Mouse (Mus musculus): ENCODE data around the gene Rnd1. TPM values are rescaled to one million over a fixed set of nuclear protein-coding genes. Genes with fewer than 3 reads are reported as not detected.
A peak's percentile ranks its signal among the peaks of the same experiment; 100 is the strongest.

Gene Rnd1
- 0.75 and 0.83 TPM in 2 replicates for polyA plus RNA-seq (2014; fragmentation: Nextera tagmentation; extraction: Ambion mirVana)

GRCm38 (mm10) chr15:98676940-98677728 is at the start of gene Rnd1:
Gene Rnd1 (minus strand): TSS chr15:98677461.
- H3K4me2 ChIP-seq (replicated peaks; ENCODE audit: low read depth, low read length): peak within 1 kb of the TSS; percentile 80
- ATAC-seq (ENCODE audit: insufficient number of reproducible peaks, insufficient read depth, low FRiP score, low read depth): peak; percentile 96
- H3K9ac ChIP-seq (replicated peaks; ENCODE audit: low read depth, low read length): no peak within 1 kb of the TSS
- H3K27me3 ChIP-seq (ENCODE audit: control insufficient read depth, insufficient read depth, low read length): 0 out of 2 replicates have a peak, but pooled peaks cover 13% of the 10 kb centered on the region
- H3K36me3 ChIP-seq (ENCODE audit: control insufficient read depth, insufficient read depth, low read length): no peaks in the 10 kb centered on the region
- H3K27ac ChIP-seq (ENCODE audit: low read length): no peak within 1 kb of the TSS
- peaks cover 9% of the 10 kb centered on the region; the same call in 1 of the 2 replicates for H3K4me1 ChIP-seq (ENCODE audit: control insufficient read depth, insufficient read depth, low read length)
- peak within 1 kb of the TSS; percentile 28 for H3K4me3 ChIP-seq (ENCODE audit: low read depth, low read length)
- H3K9me3 ChIP-seq (ENCODE audit: control insufficient read depth, low read depth, low read length): no peaks in the 10 kb centered on the region
- 1% methylated on average over 37 of the region's 37 CpGs for WGBS

GRCm38 (mm10) chr15:98726746-98727145 is 49.5 kb upstream of the Rnd1 start:
- Histone ChIP-seq H3K4me1 (ENCODE audit: control insufficient read depth, insufficient read depth, low read length) (0 out of 2 replicates have a peak, but pooled peaks cover 12% of the 10 kb centered on the region), H3K9ac (replicated peaks; ENCODE audit: low read depth, low read length) (no peak overlapping the region; the same call in 1 of the 2 replicates), H3K4me2 (replicated peaks; ENCODE audit: low read depth, low read length) (peak overlapping the region; percentile 98), H3K27me3 (ENCODE audit: control insufficient read depth, insufficient read depth, low read length) (no peaks in the 10 kb centered on the region), H3K27ac (ENCODE audit: low read length) (no peak overlapping the region), H3K9me3 (ENCODE audit: control insufficient read depth, low read depth, low read length) (no peaks in the 10 kb centered on the region), H3K4me3 (ENCODE audit: low read depth, low read length) (peak overlapping the region; percentile 59), H3K36me3 (ENCODE audit: control insufficient read depth, insufficient read depth, low read length) (no peaks in the 10 kb centered on the region)
- ATAC-seq (ENCODE audit: insufficient number of reproducible peaks, insufficient read depth, low FRiP score, low read depth): no peak
- 45% methylated on average over 7 of the region's 7 CpGs for WGBS

- H3K4me2 ChIP-seq (replicated peaks; ENCODE audit: low read depth, low read length): no peak overlapping the region
- H3K27ac ChIP-seq (ENCODE audit: low read length): no peak overlapping the region
- no peaks in the 10 kb centered on the region for H3K27me3 ChIP-seq (ENCODE audit: control insufficient read depth, insufficient read depth, low read length)
- no peaks in the 10 kb centered on the region for H3K36me3 ChIP-seq (ENCODE audit: control insufficient read depth, insufficient read depth, low read length)
- no peak for ATAC-seq (ENCODE audit: insufficient number of reproducible peaks, insufficient read depth, low FRiP score, low read depth)
- 67% methylated on average over 4 of the region's 4 CpGs for WGBS
- H3K4me1 ChIP-seq (ENCODE audit: control insufficient read depth, insufficient read depth, low read length): 0 out of 2 replicates have a peak, but pooled peaks cover 12% of the 10 kb centered on the region
- no peaks in the 10 kb centered on the region for H3K9me3 ChIP-seq (ENCODE audit: control insufficient read depth, low read depth, low read length)
- no peak overlapping the region for H3K4me3 ChIP-seq (ENCODE audit: low read depth, low read length)
- no peak overlapping the region for H3K9ac ChIP-seq (replicated peaks; ENCODE audit: low read depth, low read length)
These were observed 48.8 kb upstream of the Rnd1 start for GRCm38 (mm10) chr15:98726079-98726478.

GRCm38 (mm10) chr15:98724441-98724840 is 47.2 kb upstream of the Rnd1 start:
- Histone ChIP-seq H3K4me2 (replicated peaks; ENCODE audit: low read depth, low read length) (peak overlapping the region; percentile 7; the same call in 1 of the 2 replicates), H3K4me1 (ENCODE audit: control insufficient read depth, insufficient read depth, low read length) (0 out of 2 replicates have a peak, but pooled peaks cover 12% of the 10 kb centered on the region), H3K9ac (replicated peaks; ENCODE audit: low read depth, low read length) (no peak overlapping the region), H3K27ac (ENCODE audit: low read length) (no peak overlapping the region), H3K9me3 (ENCODE audit: control insufficient read depth, low read depth, low read length) (no peaks in the 10 kb centered on the region), H3K27me3 (ENCODE audit: control insufficient read depth, insufficient read depth, low read length) (no peaks in the 10 kb centered on the region), H3K36me3 (ENCODE audit: control insufficient read depth, insufficient read depth, low read length) (no peaks in the 10 kb centered on the region), H3K4me3 (ENCODE audit: low read depth, low read length) (no peak overlapping the region)
- no peak for ATAC-seq (ENCODE audit: insufficient number of reproducible peaks, insufficient read depth, low FRiP score, low read depth)
- 28% methylated on average over 19 of the region's 19 CpGs for WGBS

- no peak overlapping the region for H3K9ac ChIP-seq (replicated peaks; ENCODE audit: low read depth, low read length)
- no peaks in the 10 kb centered on the region for H3K9me3 ChIP-seq (ENCODE audit: control insufficient read depth, low read depth, low read length)
- no peak for ATAC-seq (ENCODE audit: insufficient number of reproducible peaks, insufficient read depth, low FRiP score, low read depth)
- H3K27ac ChIP-seq (ENCODE audit: low read length): no peak overlapping the region
- no peak overlapping the region for H3K4me2 ChIP-seq (replicated peaks; ENCODE audit: low read depth, low read length)
- 0 out of 2 replicates have a peak, but pooled peaks cover 12% of the 10 kb centered on the region for H3K4me1 ChIP-seq (ENCODE audit: control insufficient read depth, insufficient read depth, low read length)
- H3K4me3 ChIP-seq (ENCODE audit: low read depth, low read length): no peak overlapping the region
- 46% methylated on average over 14 of the region's 14 CpGs for WGBS
- H3K36me3 ChIP-seq (ENCODE audit: control insufficient read depth, insufficient read depth, low read length): no peaks in the 10 kb centered on the region
- H3K27me3 ChIP-seq (ENCODE audit: control insufficient read depth, insufficient read depth, low read length): no peaks in the 10 kb centered on the region
These were observed 45.6 kb upstream of the Rnd1 start for GRCm38 (mm10) chr15:98722854-98723253.

GRCm38 (mm10) chr15:98722191-98722590 is 44.9 kb upstream of the Rnd1 start:
- Histone ChIP-seq H3K36me3 (ENCODE audit: control insufficient read depth, insufficient read depth, low read length) (no peaks in the 10 kb centered on the region), H3K27me3 (ENCODE audit: control insufficient read depth, insufficient read depth, low read length) (no peaks in the 10 kb centered on the region), H3K4me2 (replicated peaks; ENCODE audit: low read depth, low read length) (no peak overlapping the region), H3K27ac (ENCODE audit: low read length) (no peak overlapping the region), H3K9ac (replicated peaks; ENCODE audit: low read depth, low read length) (no peak overlapping the region), H3K9me3 (ENCODE audit: control insufficient read depth, low read depth, low read length) (no peaks in the 10 kb centered on the region), H3K4me3 (ENCODE audit: low read depth, low read length) (no peak overlapping the region), H3K4me1 (ENCODE audit: control insufficient read depth, insufficient read depth, low read length) (0 out of 2 replicates have a peak, but pooled peaks cover 11% of the 10 kb centered on the region)
- ATAC-seq (ENCODE audit: insufficient number of reproducible peaks, insufficient read depth, low FRiP score, low read depth): no peak
- 73% methylated on average over 8 of the region's 8 CpGs for WGBS

GRCm38 (mm10) chr15:98717301-98717700 is 40.0 kb upstream of the Rnd1 start:
- Histone ChIP-seq H3K4me1 (ENCODE audit: control insufficient read depth, insufficient read depth, low read length) (no peaks in the 10 kb centered on the region), H3K36me3 (ENCODE audit: control insufficient read depth, insufficient read depth, low read length) (no peaks in the 10 kb centered on the region), H3K27ac (ENCODE audit: low read length) (no peak overlapping the region), H3K9me3 (ENCODE audit: control insufficient read depth, low read depth, low read length) (no peaks in the 10 kb centered on the region), H3K4me2 (replicated peaks; ENCODE audit: low read depth, low read length) (no peak overlapping the region), H3K27me3 (ENCODE audit: control insufficient read depth, insufficient read depth, low read length) (no peaks in the 10 kb centered on the region), H3K4me3 (ENCODE audit: low read depth, low read length) (no peak overlapping the region), H3K9ac (replicated peaks; ENCODE audit: low read depth, low read length) (no peak overlapping the region)
- 61% methylated on average over 16 of the region's 16 CpGs for WGBS
- no peak for ATAC-seq (ENCODE audit: insufficient number of reproducible peaks, insufficient read depth, low FRiP score, low read depth)

GRCm38 (mm10) chr15:98714230-98714652 is 37.0 kb upstream of the Rnd1 start:
- no peak for ATAC-seq (ENCODE audit: insufficient number of reproducible peaks, insufficient read depth, low FRiP score, low read depth)
- 74% methylated on average over 5 of the region's 5 CpGs for WGBS
- H3K27me3 ChIP-seq (ENCODE audit: control insufficient read depth, insufficient read depth, low read length): no peaks in the 10 kb centered on the region

More at GRCm38 (mm10) chr15:98714230-98714652, 37.0 kb upstream of the Rnd1 start:
- no peak overlapping the region for H3K9ac ChIP-seq (replicated peaks; ENCODE audit: low read depth, low read length)
- H3K27ac ChIP-seq (ENCODE audit: low read length): no peak overlapping the region
- no peaks in the 10 kb centered on the region for H3K9me3 ChIP-seq (ENCODE audit: control insufficient read depth, low read depth, low read length)
- H3K4me2 ChIP-seq (replicated peaks; ENCODE audit: low read depth, low read length): no peak overlapping the region
- no peaks in the 10 kb centered on the region for H3K4me1 ChIP-seq (ENCODE audit: control insufficient read depth, insufficient read depth, low read length)
- H3K4me3 ChIP-seq (ENCODE audit: low read depth, low read length): no peak overlapping the region
- H3K36me3 ChIP-seq (ENCODE audit: control insufficient read depth, insufficient read depth, low read length): no peaks in the 10 kb centered on the region
